Mouse (Mus musculus) adrenal gland, postnatal 25 days (tissue): ENCODE results near the gene Gfm1. TPM values are rescaled to one million over a fixed set of nuclear protein-coding genes. Genes with fewer than 3 reads are reported as not detected.

ENCODE experiments used
- DNase-seq: peaks from one replicate; pipeline ENCODE4 v3.0.0; 2021; ENCODE audit warnings: mixed read lengths
- total RNA-seq: library from RNA; stranded (reverse); gene quantifications from 2 replicates; pipeline ENCODE4 v1.2.3, GENCODE M21; 2021

Gene Gfm1
- total RNA-seq, 1 experiment from 2014 or later = 97.6 TPM

GRCm38 (mm10) chr3:67497998-67498397 is 68.1 kb downstream of the Gfm1 start:
- no peak for DNase-seq

GRCm38 (mm10) chr3:67498773-67499405 is 69.0 kb downstream of the Gfm1 start:
- DNase-seq = no peak

- no peak for DNase-seq
Observed at GRCm38 (mm10) chr3:67499406-67499791, 69.5 kb downstream of the Gfm1 start.

- no peak for DNase-seq
Observed at GRCm38 (mm10) chr3:67503878-67504277, 74.0 kb downstream of the Gfm1 start.

- DNase-seq = no peak
Observed at GRCm38 (mm10) chr3:67505286-67505685, 75.4 kb downstream of the Gfm1 start.

GRCm38 (mm10) chr3:67508216-67508892 is 78.5 kb downstream of the Gfm1 start:
- DNase-seq = no peak

GRCm38 (mm10) chr3:67512807-67513206 is 82.9 kb downstream of the Gfm1 start:
- DNase-seq = peak; percentile 71

GRCm38 (mm10) chr3:67514801-67515273 is 84.9 kb downstream of the Gfm1 start:
- DNase-seq = no peak

GRCm38 (mm10) chr3:67515274-67515801 is 85.4 kb downstream of the Gfm1 start, which contains the start of gene Rarres1:
Gene Rarres1, minus strand, starts transcription at chr3:67515523.
- peak; percentile 35 for DNase-seq

- DNase-seq = no peak
Observed at GRCm38 (mm10) chr3:67520568-67521143, 90.8 kb downstream of the Gfm1 start.

- no peak for DNase-seq
Observed at GRCm38 (mm10) chr3:67522709-67523108, 92.8 kb downstream of the Gfm1 start.

GRCm38 (mm10) chr3:67524768-67525167 is 94.9 kb downstream of the Gfm1 start:
- no peak for DNase-seq

Other genes with a start within 250 kb of the Gfm1 start
- gene Mlf1, start 56.0 kb upstream of the Gfm1 start, total RNA-seq = 4.1 and 4.9 TPM in 2 replicates
- gene Gm17402, start 54.9 kb upstream of the Gfm1 start, total RNA-seq = not detected in 2 replicates
- 19.8 and 21.5 TPM in 2 replicates for gene Lxn, start 33.8 kb downstream of the Gfm1 start, total RNA-seq
- gene Rarres1, start 85.4 kb downstream of the Gfm1 start, total RNA-seq = 0.24 TPM in 1 of 2 replicates, not detected in the other
- 59.1 and 73.9 TPM in 2 replicates for gene Mfsd1, start 152.6 kb downstream of the Gfm1 start, total RNA-seq